Mouse (Mus musculus) layer of hippocampus, adult 9-10 months (tissue): ENCODE measurements at regions not wholly inside any gene's neighbourhood (a gene's known extent, or its start where the extent isn't known, plus 50 kb on each side); places are given as distances from the start of the nearest gene placed in this dataset.
"Not testable (repeated sequence)": the region's sequence is repeated elsewhere in the genome, so short reads cannot be mapped to it uniquely, and the experiment has no call there.

ENCODE experiments used
- DNase-seq: peaks from one replicate; pipeline ENCODE4 v3.0.0; 2022; ENCODE audit warnings: low spot score

- no peak for DNase-seq
Observed at GRCm38 (mm10) chr13:3341416-3341815, 196.4 kb upstream of the Gdi2 start.

- DNase-seq: no peak
Observed at GRCm38 (mm10) chr13:3343611-3344010, 194.3 kb upstream of the Gdi2 start.

- not testable (repeated sequence) for DNase-seq
Observed at GRCm38 (mm10) chr13:3354912-3355311, 183.0 kb upstream of the Gdi2 start.

- DNase-seq: no peak
Observed at GRCm38 (mm10) chr13:3358079-3358608, 179.7 kb upstream of the Gdi2 start.

DNA sequence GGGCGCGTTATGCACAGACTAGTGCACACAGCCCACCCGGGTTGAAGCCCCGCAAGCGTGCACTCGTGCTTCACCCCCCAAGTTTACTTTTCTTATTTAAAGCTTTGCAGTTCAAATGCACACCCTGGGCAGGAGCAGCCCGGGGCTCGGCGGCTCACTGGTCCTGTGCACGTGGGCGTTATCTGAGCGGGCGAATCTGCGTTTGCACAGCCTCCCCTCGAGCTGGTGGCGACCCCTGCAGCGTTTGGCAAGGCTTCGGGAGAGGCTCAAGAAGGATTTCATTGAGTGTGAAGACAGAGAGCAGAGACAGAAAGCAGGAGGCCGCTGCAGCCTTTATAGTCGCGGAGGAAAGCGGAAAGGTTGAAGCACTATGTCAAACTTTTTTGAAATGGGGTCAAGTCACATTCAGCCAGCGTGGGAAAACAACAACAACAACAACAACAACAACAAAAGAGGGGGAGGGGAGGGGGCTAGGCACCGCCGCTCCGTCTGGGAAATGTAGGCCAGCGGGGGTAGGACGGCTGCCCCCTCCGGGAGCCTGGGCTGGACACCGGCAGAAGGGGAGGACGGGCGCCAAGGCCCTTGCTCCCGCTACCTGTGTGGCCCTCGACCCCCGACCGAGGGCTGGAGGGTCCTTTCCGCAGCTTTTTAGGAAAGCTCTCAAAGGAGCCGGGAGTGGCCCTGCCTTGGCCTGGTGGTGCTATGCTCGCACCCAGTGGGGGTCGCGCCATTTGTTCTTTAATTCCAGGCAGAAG is 178.7 kb upstream of the Gdi2 start:
- no peak for DNase-seq

DNA sequence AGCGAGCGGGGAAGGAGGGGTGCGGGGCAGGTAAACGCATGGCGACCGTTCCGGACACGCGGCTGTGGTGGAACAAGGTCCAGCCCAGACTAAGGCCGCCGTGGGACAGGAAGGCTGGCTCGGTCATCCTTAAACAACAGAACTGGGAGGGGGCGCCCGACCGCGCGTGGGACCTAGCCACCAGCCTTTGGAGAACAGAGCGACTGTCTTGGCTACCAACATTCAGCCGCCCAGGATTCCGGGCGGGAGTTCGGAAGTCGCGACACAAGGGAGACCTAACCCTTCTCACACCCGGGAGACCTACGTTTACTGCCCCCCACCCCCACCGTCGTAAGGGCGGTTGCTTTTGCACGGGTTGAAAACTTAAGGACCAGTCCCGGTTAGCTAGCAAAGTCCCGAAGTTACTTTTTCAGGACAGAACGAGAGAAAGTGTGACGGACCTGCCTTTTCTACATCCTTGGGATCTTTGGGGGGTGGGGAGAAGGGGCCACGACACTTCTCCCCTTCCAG is 178.1 kb upstream of the Gdi2 start:
- not testable (repeated sequence) for DNase-seq

- DNase-seq: no peak
Observed at GRCm38 (mm10) chr13:3360503-3361490, 177.1 kb upstream of the Gdi2 start.

- DNase-seq: no peak
Observed at GRCm38 (mm10) chr13:3372701-3373100, 165.2 kb upstream of the Gdi2 start.

DNA sequence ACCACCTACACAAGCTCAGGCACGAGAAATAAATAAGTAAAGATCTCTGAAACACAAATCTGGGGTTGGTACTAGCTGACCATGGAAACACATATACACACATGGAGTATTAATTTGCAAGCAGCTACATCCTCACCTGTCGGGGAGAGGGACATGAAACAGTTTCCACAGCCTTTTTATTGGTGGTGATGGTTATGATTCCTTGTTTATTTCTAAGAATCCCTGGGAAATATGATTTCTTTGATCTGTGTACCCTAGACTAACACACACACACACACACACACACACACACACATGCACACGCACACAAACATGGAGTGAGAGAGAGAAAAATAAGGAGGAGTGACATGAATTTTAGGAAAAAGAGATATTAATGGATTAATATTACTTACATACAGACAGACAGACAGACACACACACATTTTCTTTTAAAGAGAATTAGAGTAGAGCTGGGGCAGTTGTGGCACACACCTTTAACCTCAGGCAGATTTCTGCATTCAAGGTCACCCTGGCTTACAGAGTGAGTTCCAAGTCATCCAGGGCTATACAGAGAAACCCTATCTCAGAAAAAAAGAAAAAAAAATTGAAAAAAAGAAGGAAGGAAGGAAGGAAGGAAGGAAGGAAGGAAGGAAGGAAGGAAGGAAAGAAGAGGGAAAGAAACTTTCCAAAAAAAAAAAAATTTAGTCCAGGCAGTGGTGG is 164.2 kb upstream of the Gdi2 start:
- not testable (repeated sequence) for DNase-seq

GRCm38 (mm10) chr13:3374796-3375195 is 163.1 kb upstream of the Gdi2 start:
- no peak for DNase-seq

DNA sequence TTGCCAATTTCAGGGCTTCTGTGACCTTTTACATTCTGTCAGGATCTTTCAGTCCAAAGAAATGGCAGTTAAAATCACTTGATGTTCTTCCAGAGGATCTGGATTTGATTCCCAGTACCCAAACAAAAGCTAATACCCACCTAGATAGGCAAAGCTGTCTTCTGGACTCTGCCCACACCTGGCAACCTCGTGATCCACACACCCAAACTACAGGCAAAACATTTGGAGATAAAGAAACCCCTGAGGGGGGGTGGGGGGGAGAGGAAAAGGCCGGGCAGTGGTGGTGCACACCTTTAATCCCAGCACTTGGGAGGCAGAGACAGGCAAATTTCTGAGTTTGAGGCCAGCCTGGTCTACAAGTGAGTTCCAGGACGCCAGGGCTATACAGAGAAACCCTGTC is 160.1 kb upstream of the Gdi2 start:
- not testable (repeated sequence) for DNase-seq

DNA sequence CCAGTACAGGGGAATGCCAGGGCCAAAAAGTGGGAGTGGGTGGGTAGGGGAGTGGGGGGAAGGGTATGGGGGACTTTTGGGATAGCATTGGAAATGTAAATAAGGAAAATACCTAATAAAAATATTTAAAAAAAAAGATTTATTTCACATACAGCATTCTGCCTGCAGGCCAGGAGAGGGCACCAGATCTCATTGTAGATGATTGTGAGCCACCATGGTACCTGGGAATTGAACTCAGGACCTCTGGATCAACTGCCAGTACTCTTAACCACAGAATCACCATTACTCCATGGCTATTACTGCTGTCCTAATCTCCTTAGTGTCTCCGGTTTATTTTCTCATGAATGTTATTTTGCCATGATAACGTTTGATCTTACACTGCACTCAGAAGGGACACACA is 132.1 kb upstream of the Gdi2 start:
- not testable (repeated sequence) for DNase-seq

- DNase-seq: peak; percentile 88
Observed at GRCm38 (mm10) chr13:3406236-3407017, 131.4 kb upstream of the Gdi2 start.

DNA sequence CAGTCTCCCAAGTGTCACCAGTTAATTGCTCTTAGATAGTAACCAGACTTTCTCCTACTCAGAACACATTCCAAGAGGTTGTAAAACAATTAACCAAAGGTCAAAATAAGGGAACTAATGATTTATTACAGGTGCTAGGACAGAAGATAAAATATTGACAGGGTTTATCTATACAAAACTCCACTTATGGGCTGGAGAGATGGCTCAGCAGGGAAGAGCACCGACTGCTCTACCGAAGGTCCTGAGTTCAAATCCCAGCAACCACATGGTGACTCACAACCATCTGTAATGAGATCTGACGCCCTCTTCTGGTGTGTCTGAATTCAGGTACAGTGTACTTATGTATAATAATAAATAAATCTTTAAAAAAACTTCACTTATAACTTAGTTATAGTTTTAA is 127.6 kb upstream of the Gdi2 start:
- DNase-seq: not testable (repeated sequence)

- no peak for DNase-seq
Observed at GRCm38 (mm10) chr13:3417026-3417425, 120.8 kb upstream of the Gdi2 start.

- DNase-seq: not testable (repeated sequence)
Observed at GRCm38 (mm10) chr13:3455374-3455773, 82.5 kb upstream of the Gdi2 start.

- no peak for DNase-seq
Observed at GRCm38 (mm10) chr13:3476884-3477283, 61.0 kb upstream of the Gdi2 start.

GRCm38 (mm10) chr13:3477997-3478728 is 59.7 kb upstream of the Gdi2 start:
- DNase-seq: peak; percentile 5
